Mouse (Mus musculus): ENCODE measurements around the gene Rbm15b.

DNA sequence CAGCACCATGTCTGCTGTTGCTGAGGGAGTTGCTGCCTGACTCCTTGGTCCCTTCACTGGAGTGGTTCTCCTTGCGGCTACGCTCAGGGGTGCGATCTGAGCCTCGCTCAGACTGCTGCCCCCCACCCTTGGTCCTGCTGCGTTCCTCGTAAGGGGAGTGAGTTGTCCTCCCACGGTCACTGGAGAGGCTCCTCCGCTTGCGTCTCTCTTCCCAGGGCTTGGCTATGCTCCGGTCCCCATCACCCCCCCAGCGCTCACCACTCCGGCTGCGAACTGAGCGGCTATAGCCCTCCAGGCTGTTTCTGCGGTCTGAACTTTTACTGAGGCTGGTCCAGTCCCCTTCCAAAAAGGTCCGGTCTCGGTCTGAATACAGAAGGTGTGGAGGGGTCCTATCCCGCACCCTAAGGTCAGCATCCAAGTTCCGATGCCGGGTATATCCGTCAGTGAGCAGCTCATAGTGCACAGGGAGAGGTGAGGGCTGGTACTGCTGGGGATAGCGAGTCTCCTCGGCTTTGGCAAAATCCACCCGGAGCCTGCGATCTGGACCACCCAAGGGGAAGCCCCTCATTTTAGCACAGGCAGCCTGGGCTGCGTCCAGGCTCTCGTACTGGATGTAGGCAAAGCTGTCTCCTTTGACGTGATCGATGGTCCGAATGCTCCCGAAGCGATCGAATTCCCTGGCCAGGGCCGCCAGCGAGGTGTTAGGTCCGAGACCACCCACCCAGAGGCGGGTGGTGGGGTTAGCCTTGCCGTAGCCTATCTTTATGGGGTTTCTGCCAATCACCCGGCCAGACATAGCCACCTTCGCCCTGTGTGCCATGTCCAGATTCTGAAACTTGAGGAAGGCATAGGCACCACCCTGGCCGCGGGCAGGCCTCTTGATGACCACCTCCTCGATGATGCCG, 2.0 kb downstream of the Rbm15b start:
- TF ChIP-seq CTCF (IDR thresholded peaks at IDR 0.05; ENCODE audit: low read depth) (no peak), EP300 (optimal IDR thresholded peaks at IDR 0.05) (no peak)

Data from stomach, postnatal 0 days (tissue).